Mouse (Mus musculus) neural tube, embryonic 15.5 days (tissue): Measurements from ENCODE around the gene Lyrm7. TPM values are rescaled to one million over a fixed set of nuclear protein-coding genes. Genes with fewer than 3 reads are reported as not detected.
"Not testable (repeated sequence)": the region's sequence is repeated elsewhere in the genome, so short reads cannot be mapped to it uniquely, and the experiment has no call there.

Experiments
- ATAC-seq: fragments of 200-750 bp; cut with Nextera tagmentation; 2 replicates; pipeline ENCODE4 v1.8.0; 2017; ENCODE audit warnings: mild to moderate bottlenecking, moderate TSS enrichment, moderate library complexity; ENCODE audit not compliant: low FRiP score
- H3K27ac ChIP-seq: fragments of 300-500 bp; sonication (generic); replicated peaks from 2 replicates; pipeline ENCODE4 v1.5.1; 2015; ENCODE audit warnings: mild to moderate bottlenecking, inconsistent platforms
- H3K27me3 ChIP-seq: fragments of 300-500 bp; sonication (generic); replicated peaks from 2 replicates; pipeline ENCODE4 v1.6.1; 2015; ENCODE audit warnings: inconsistent platforms
- H3K36me3 ChIP-seq: fragments of 300-500 bp; sonication (generic); 2 replicates; pipeline ENCODE4 v1.6.1; 2015; ENCODE audit warnings: inconsistent platforms
- H3K4me1 ChIP-seq: fragments of 300-500 bp; sonication (generic); 2 replicates; pipeline ENCODE4 v1.6.1; 2015; ENCODE audit warnings: inconsistent platforms
- H3K4me2 ChIP-seq: fragments of 300-500 bp; sonication (generic); 2 replicates; pipeline ENCODE4 v1.6.1; 2015; ENCODE audit warnings: inconsistent platforms, mild to moderate bottlenecking, moderate library complexity
- H3K4me3 ChIP-seq: fragments of 300-500 bp; sonication (generic); replicated peaks from 2 replicates; pipeline ENCODE4 v1.5.1; 2015; ENCODE audit warnings: mild to moderate bottlenecking, inconsistent platforms
- H3K9ac ChIP-seq: fragments of 300-500 bp; sonication (generic); replicated peaks from 2 replicates; pipeline ENCODE4 v1.6.1; 2015; ENCODE audit warnings: mild to moderate bottlenecking, inconsistent platforms
- H3K9me3 ChIP-seq: fragments of 300-500 bp; sonication (generic); replicated peaks from 2 replicates; pipeline ENCODE4 v1.6.1; 2016; ENCODE audit warnings: inconsistent platforms
- WGBS: fragments of 180-500 bp; shearing (Covaris S2); methylation state at CpG from one replicate; pipeline ENCODE4 v1.1.7; 2015; ENCODE audit warnings: mixed read lengths; 5-methylcytosine and 5-hydroxymethylcytosine counted together
- polyA plus RNA-seq: library from polyadenylated mRNA; unstranded; fragments of >200 nt; fragmentation: Nextera tagmentation; extraction: Ambion mirVana; gene quantifications from 2 replicates; pipeline ENCODE4 v1.2.1, GENCODE M21; 2015

Lyrm7 gene
- polyA plus RNA-seq, 1 experiment from 2014 or later, result 11.8 TPM

- Histone ChIP-seq H3K4me1 (0 out of 2 replicates have a peak, but pooled peaks cover 4% of the 10 kb centered on the region), H3K36me3 (no peaks in the 10 kb centered on the region), H3K9ac (no peak overlapping the region), H3K4me3 (no peak overlapping the region), H3K27ac (no peak overlapping the region), H3K4me2 (no peak overlapping the region), H3K9me3 (no peaks in the 10 kb centered on the region), H3K27me3 (no peaks in the 10 kb centered on the region)
- 25% methylated on average over 5 of the region's 5 CpGs for WGBS
- ATAC-seq, result no peak
Measured at GRCm38 (mm10) chr11:54897470-54897869, 36.8 kb upstream of the Lyrm7 start.

DNA sequence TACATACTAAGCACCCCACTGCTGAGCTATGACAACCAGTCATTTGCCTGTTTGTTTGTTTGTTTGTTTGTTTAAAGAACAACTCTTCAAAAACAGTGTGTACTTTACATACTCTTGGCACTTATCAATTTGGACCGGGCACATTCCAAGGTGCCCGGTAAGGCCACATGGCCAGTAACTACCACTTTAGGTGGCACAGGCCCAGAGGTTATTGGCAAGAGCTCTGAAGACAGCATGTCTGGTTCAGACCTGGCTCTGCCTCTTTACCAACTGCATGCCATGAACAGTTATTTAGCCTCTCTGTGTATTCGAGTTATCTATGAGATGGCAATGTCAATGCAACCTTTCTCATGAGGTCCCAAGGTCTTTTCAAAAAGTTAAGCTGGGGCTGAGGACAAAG, 35.9 kb upstream of the Lyrm7 start:
- 93% methylated on average over 3 of the region's 3 CpGs for WGBS
- not testable (repeated sequence) for ATAC-seq

GRCm38 (mm10) chr11:54894589-54894988, 33.9 kb upstream of the Lyrm7 start:
- Histone ChIP-seq H3K4me1 (no peaks in the 10 kb centered on the region), H3K9ac (no peak overlapping the region), H3K4me3 (no peak overlapping the region), H3K36me3 (no peaks in the 10 kb centered on the region), H3K4me2 (no peak overlapping the region), H3K9me3 (no peaks in the 10 kb centered on the region), H3K27me3 (no peaks in the 10 kb centered on the region), H3K27ac (no peak overlapping the region)
- ATAC-seq, result no peak
- WGBS, result 37% methylated on average over 9 of the region's 9 CpGs

More for the DNA sequence above, 35.9 kb upstream of the Lyrm7 start:
- not testable (repeated sequence) for H3K4me2 ChIP-seq, H3K27ac ChIP-seq, H3K9ac ChIP-seq, H3K36me3 ChIP-seq, H3K27me3 ChIP-seq, H3K4me1 ChIP-seq, H3K9me3 ChIP-seq, H3K4me3 ChIP-seq

DNA sequence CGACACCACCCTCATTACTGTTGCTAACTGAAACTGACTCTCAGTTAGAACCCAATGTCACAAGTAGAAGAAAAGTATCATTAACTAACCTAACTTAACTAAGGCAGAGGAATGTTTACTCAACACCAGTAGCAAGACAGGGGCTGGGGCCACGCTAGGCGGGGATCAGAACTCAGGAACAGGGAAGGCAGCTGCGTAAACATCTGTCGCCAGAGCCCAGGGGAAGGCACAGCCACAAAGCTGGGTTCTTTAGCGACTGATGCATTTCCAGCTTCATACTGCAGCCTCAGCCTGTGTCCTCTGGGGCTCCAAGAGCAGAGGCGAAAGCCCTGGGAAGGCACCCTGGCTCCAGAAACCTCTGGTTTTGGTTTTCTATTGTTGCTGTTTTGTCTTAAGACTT, 31.4 kb upstream of the Lyrm7 start:
- Histone ChIP-seq H3K27ac (no peak overlapping the region), H3K27me3 (no peaks in the 10 kb centered on the region), H3K36me3 (no peaks in the 10 kb centered on the region), H3K4me1 (no peaks in the 10 kb centered on the region), H3K4me3 (no peak overlapping the region), H3K9ac (no peak overlapping the region), H3K9me3 (no peaks in the 10 kb centered on the region), H3K4me2 (no peak overlapping the region)
- 63% methylated on average over 7 of the region's 7 CpGs for WGBS
- ATAC-seq, result no peak

DNA sequence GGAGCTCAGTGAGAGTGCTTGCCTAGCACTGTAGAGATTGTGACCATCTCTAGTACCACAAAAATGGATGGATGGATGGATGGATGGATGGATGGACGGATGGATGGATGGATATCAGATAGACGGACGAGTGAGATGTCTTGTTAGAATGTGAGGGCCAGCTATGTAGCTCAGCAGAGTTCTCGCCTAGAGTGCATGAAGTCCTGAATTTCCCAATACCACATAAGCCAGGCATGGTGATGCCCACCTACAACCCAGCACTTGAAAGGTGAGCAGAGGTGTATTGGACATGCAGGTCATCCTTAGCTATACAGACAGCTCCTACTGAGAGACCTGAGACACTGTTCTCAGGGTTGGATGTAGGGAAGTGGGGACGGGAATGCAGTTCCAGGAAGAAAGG, 30.6 kb upstream of the Lyrm7 start:
- Histone ChIP-seq H3K27ac (no peak overlapping the region), H3K4me1 (no peaks in the 10 kb centered on the region), H3K4me3 (no peak overlapping the region), H3K9ac (no peak overlapping the region), H3K27me3 (no peaks in the 10 kb centered on the region), H3K9me3 (no peaks in the 10 kb centered on the region), H3K36me3 (no peaks in the 10 kb centered on the region), H3K4me2 (no peak overlapping the region)
- WGBS, result 88% methylated on average over 5 of the region's 5 CpGs
- ATAC-seq, result no peak

DNA sequence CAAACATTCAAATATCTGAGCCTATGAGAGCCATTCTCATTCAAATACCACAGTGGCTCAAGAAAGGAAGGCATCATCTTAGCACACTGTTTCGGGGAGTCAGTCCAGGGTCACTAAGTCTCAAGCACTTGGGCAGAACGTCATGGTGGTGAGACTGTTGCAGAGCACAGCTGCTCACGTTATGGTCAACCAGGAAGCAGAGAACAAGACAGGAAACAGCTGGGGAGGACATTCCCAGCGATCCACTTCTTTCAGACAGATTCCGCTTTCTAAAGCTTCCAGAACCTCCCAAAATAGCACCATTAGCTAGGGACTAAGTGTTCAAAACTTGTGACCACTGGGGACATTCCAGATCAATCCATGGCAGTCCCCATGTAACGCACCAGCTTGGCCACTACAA, 27.2 kb upstream of the Lyrm7 start:
- no peak for ATAC-seq
- Histone ChIP-seq H3K4me3 (no peak overlapping the region), H3K4me1 (no peaks in the 10 kb centered on the region; the same call in 1 of the 2 replicates), H3K4me2 (no peak overlapping the region), H3K27me3 (no peaks in the 10 kb centered on the region), H3K9me3 (no peaks in the 10 kb centered on the region), H3K36me3 (no peaks in the 10 kb centered on the region), H3K9ac (no peak overlapping the region), H3K27ac (no peak overlapping the region)
- 86% methylated on average over 6 of the region's 6 CpGs for WGBS

- no peaks in the 10 kb centered on the region for H3K36me3 ChIP-seq
- ATAC-seq, result no peak
- WGBS, result 72% methylated on average over 2 of the region's 2 CpGs
- H3K27me3 ChIP-seq, result no peaks in the 10 kb centered on the region
- H3K27ac ChIP-seq, result no peak overlapping the region
- H3K4me1 ChIP-seq, result no peaks in the 10 kb centered on the region; the same call in 1 of the 2 replicates
- no peak overlapping the region for H3K4me2 ChIP-seq
- no peak overlapping the region for H3K4me3 ChIP-seq
- H3K9me3 ChIP-seq, result no peaks in the 10 kb centered on the region
- no peak overlapping the region for H3K9ac ChIP-seq
Measured at GRCm38 (mm10) chr11:54885406-54885805, 24.7 kb upstream of the Lyrm7 start.

GRCm38 (mm10) chr11:54884937-54885336, 24.2 kb upstream of the Lyrm7 start:
- WGBS, result 8% methylated on average over 5 of the region's 5 CpGs
- Histone ChIP-seq H3K36me3 (no peaks in the 10 kb centered on the region), H3K27me3 (no peaks in the 10 kb centered on the region), H3K4me2 (no peak overlapping the region), H3K27ac (no peak overlapping the region), H3K9me3 (no peaks in the 10 kb centered on the region), H3K9ac (no peak overlapping the region), H3K4me3 (no peak overlapping the region), H3K4me1 (no peaks in the 10 kb centered on the region; the same call in 1 of the 2 replicates)
- no peak for ATAC-seq

GRCm38 (mm10) chr11:54884197-54884828, 23.6 kb upstream of the Lyrm7 start:
- ATAC-seq, result no peak
- Histone ChIP-seq H3K27me3 (no peaks in the 10 kb centered on the region), H3K9ac (no peak overlapping the region), H3K36me3 (no peaks in the 10 kb centered on the region), H3K9me3 (no peaks in the 10 kb centered on the region), H3K27ac (no peak overlapping the region), H3K4me3 (no peak overlapping the region), H3K4me1 (no peaks in the 10 kb centered on the region; the same call in 1 of the 2 replicates), H3K4me2 (no peak overlapping the region)
- WGBS, result 70% methylated on average over 5 of the region's 5 CpGs

DNA sequence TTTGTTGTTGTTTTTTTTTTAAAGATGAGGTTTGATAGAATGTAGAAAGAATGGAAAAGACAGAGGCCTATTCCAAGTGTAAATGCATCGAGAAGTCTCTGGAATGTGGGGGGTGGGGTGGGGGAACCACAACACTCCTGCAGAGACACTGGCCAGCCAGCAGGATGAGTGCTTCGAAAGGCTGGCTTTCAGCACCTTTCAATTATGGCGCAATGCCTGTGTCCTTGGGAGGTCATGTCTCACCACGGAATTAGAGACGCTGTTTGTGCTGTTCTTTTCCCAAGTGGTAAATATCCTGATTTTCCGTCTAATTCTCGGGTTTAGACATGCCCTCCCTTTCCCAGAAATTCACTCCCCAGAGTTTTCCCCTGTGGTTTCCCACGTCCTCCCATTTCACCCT, 22.0 kb upstream of the Lyrm7 start:
- Histone ChIP-seq H3K4me3 (no peak overlapping the region), H3K4me2 (no peak overlapping the region), H3K27me3 (no peaks in the 10 kb centered on the region), H3K4me1 (no peaks in the 10 kb centered on the region; the same call in 1 of the 2 replicates), H3K9me3 (no peaks in the 10 kb centered on the region), H3K36me3 (no peaks in the 10 kb centered on the region), H3K27ac (no peak overlapping the region), H3K9ac (no peak overlapping the region)
- 50% methylated on average over 8 of the region's 8 CpGs for WGBS
- ATAC-seq, result no peak

DNA sequence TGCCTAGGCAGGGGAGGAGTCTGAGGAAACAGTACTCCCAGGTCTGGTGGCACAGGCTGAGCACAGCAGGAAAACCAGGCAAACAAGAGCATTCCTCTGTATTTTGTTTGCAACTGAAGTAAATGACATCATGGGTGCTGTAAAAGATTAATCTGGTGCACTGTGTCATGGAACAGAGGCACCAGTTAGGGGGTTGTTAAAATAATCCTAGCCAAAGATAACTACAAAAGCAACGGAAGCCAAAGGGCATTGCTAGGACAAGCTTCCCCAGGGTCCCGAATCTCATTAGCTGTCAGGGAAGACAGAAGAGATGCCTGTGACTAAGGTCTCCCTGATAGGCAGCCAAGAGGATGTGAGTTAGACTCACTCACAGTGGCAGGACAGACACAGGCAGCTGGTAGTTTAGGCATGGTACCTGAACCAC, 20.3 kb upstream of the Lyrm7 start:
- ATAC-seq, result no peak
- Histone ChIP-seq H3K9ac (no peak overlapping the region), H3K4me3 (no peak overlapping the region), H3K9me3 (no peaks in the 10 kb centered on the region), H3K4me2 (no peak overlapping the region), H3K27me3 (no peaks in the 10 kb centered on the region), H3K27ac (no peak overlapping the region), H3K36me3 (no peaks in the 10 kb centered on the region), H3K4me1 (no peaks in the 10 kb centered on the region; the same call in 1 of the 2 replicates)
- 16% methylated on average over 2 of the region's 2 CpGs for WGBS

- Histone ChIP-seq H3K4me2 (no peak overlapping the region), H3K27me3 (no peaks in the 10 kb centered on the region), H3K27ac (no peak overlapping the region), H3K9me3 (no peaks in the 10 kb centered on the region), H3K36me3 (no peaks in the 10 kb centered on the region), H3K4me3 (no peak overlapping the region), H3K9ac (no peak overlapping the region), H3K4me1 (no peaks in the 10 kb centered on the region; the same call in 1 of the 2 replicates)
- WGBS, result 86% methylated on average over 10 of the region's 10 CpGs
- ATAC-seq, result no peak
Measured at GRCm38 (mm10) chr11:54879922-54880321, 19.2 kb upstream of the Lyrm7 start.
